Mouse (Mus musculus) hindbrain, embryonic 15.5 days (tissue): Measurements from ENCODE around the gene Uncx. TPM values are rescaled to one million over a fixed set of nuclear protein-coding genes. Genes with fewer than 3 reads are reported as not detected.

Source experiments
- ATAC-seq: fragments of 200-750 bp; cut with Nextera tagmentation; 2 replicates; pipeline ENCODE4 v1.8.0; 2017; ENCODE audit warnings: low read depth, moderate number of reproducible peaks, moderate TSS enrichment; ENCODE audit not compliant: low FRiP score
- H3K27ac ChIP-seq: fragments of 300-500 bp; sonication (generic); replicated peaks from 2 replicates; pipeline ENCODE4 v1.5.1; 2015; ENCODE audit warnings: mild to moderate bottlenecking, inconsistent platforms
- H3K27me3 ChIP-seq: fragments of 300-500 bp; sonication (generic); 2 replicates; pipeline ENCODE4 v1.6.1; 2015; ENCODE audit warnings: control low read depth, inconsistent platforms
- H3K36me3 ChIP-seq: fragments of 300-500 bp; sonication (generic); 2 replicates; pipeline ENCODE4 v1.6.1; 2015; ENCODE audit warnings: control low read depth, inconsistent platforms
- H3K4me1 ChIP-seq: fragments of 300-500 bp; sonication (generic); replicated peaks from 2 replicates; pipeline ENCODE4 v1.6.1; 2015; ENCODE audit warnings: control low read depth, inconsistent platforms
- H3K4me2 ChIP-seq: fragments of 300-500 bp; sonication (generic); 2 replicates; pipeline ENCODE4 v1.6.1; 2015; ENCODE audit warnings: moderate library complexity, mild to moderate bottlenecking, inconsistent platforms
- H3K4me3 ChIP-seq: fragments of 300-500 bp; sonication (generic); 2 replicates; pipeline ENCODE4 v1.5.1; 2015; ENCODE audit warnings: mild to moderate bottlenecking, inconsistent platforms
- H3K9ac ChIP-seq: fragments of 300-500 bp; sonication (generic); 2 replicates; pipeline ENCODE4 v1.6.1; 2015; ENCODE audit warnings: inconsistent platforms
- H3K9me3 ChIP-seq: fragments of 300-500 bp; sonication (generic); 2 replicates; pipeline ENCODE4 v1.6.1; 2016; ENCODE audit warnings: control low read depth, inconsistent platforms
- WGBS: fragments of 180-500 bp; shearing (Covaris S2); methylation state at CpG from one replicate; pipeline ENCODE4 v1.1.7; 2015; 5-methylcytosine and 5-hydroxymethylcytosine counted together
- polyA plus RNA-seq: library from polyadenylated mRNA; unstranded; fragments of >200 nt; fragmentation: Nextera tagmentation; extraction: Ambion mirVana; gene quantifications from 2 replicates; pipeline ENCODE4 v1.2.1, GENCODE M21; 2015

Gene Uncx
- polyA plus RNA-seq = 35.9 and 47.3 TPM in 2 replicates

- Histone ChIP-seq H3K27me3 (peaks cover 23% of the 10 kb centered on the region), H3K4me1 (peaks cover 33% of the 10 kb centered on the region), H3K9me3 (no peaks in the 10 kb centered on the region), H3K4me2 (peak within 1 kb of the TSS; percentile 52), H3K27ac (peak within 1 kb of the TSS; percentile 87), H3K36me3 (no peaks in the 10 kb centered on the region), H3K9ac (peak within 1 kb of the TSS; percentile 62), H3K4me3 (peak within 1 kb of the TSS; percentile 54)
- under 1% methylated on average over 15 of the region's 15 CpGs for WGBS
- ATAC-seq = no peak
These were observed at the start of gene Uncx for GRCm38 (mm10) chr5:139543214-139543613. Gene Uncx (plus strand): TSS chr5:139543494.

DNA sequence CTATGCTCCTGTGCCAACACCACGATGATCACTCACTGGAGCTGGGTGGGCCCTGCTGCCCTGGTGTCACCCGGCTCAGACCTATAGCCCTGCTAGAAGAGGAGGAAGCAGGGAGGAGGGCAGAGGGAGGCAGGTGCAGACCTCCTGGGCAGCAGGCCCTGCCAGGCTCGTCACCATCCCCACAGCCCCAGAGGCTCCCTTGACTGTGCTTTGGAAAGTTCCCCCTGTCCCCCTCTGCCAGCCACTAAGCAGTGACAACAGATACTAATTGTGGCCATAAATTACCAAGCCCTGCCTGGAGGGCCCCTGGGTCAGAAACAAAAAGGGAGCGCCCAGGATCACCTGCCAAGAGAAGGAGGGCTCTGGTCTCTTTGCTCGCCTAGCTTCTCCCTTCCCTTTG is 49.6 kb upstream of the Uncx start:
- Histone ChIP-seq H3K9ac (no peak overlapping the region), H3K9me3 (no peaks in the 10 kb centered on the region), H3K36me3 (no peaks in the 10 kb centered on the region), H3K27me3 (no peaks in the 10 kb centered on the region), H3K4me2 (no peak overlapping the region), H3K4me1 (no peaks in the 10 kb centered on the region), H3K4me3 (no peak overlapping the region), H3K27ac (no peak overlapping the region)
- WGBS = 58% methylated on average over 5 of the region's 5 CpGs
- ATAC-seq = no peak

DNA sequence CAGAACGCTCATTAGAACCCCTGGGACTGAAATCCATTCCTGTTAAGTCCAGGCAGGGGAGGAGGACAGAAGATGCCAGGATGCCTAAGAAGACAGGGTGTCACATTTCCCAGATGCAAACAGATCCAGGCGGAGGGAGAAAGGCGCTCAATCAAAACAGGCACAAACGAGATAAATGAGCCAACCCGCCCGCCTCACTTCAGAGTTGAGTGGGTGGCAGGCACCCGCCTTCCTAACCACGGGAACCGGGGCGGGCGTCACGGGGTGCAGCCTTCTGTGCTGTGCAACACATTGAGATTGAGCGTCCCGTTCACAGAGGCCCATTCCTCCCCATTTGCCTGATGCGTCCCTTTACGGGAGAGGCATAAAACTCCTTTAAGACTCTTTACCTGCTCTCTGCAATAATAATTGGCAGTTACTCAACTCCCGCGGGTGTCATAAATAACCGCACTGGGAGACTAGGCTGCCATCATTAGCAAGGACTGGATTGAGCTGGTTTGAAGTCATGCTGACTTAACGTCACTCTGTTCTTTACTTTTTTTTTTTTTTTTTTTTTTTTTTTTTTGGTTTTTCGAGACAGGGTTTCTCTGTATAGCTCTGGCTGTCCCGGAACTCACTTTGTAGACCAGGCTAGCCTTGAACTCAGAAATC is 48.1 kb upstream of the Uncx start:
- WGBS = 59% methylated on average over 22 of the region's 22 CpGs
- Histone ChIP-seq H3K9ac (no peak overlapping the region), H3K4me2 (no peak overlapping the region), H3K27ac (no peak overlapping the region), H3K27me3 (no peaks in the 10 kb centered on the region), H3K4me3 (no peak overlapping the region), H3K36me3 (no peaks in the 10 kb centered on the region), H3K4me1 (no peaks in the 10 kb centered on the region), H3K9me3 (no peaks in the 10 kb centered on the region)
- ATAC-seq = no peak

- Histone ChIP-seq H3K4me2 (no peak overlapping the region), H3K4me1 (no peaks in the 10 kb centered on the region), H3K27me3 (no peaks in the 10 kb centered on the region), H3K36me3 (no peaks in the 10 kb centered on the region), H3K9ac (no peak overlapping the region), H3K4me3 (no peak overlapping the region), H3K9me3 (no peaks in the 10 kb centered on the region), H3K27ac (no peak overlapping the region)
- no peak for ATAC-seq
- 56% methylated on average over 5 of the region's 5 CpGs for WGBS
These were observed 46.4 kb upstream of the Uncx start for GRCm38 (mm10) chr5:139496939-139497338.

DNA sequence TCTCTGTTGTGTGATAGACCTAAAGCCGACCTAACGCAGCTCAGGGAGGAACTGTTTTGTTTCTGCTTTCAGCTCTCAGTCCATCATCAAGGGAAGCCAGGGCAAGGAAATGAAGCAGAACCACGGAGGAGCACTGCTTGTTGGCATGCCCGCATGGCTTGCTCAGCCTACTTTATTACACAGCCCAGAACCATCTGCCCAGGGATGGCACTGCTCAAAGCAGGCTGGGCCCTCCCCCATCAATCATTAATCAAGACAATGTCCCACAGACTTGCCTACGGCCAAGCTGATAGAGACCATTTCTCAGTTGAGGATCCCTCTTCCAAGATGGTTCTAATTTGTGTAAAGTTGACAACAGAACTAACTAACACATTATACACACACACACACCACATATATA is 44.5 kb upstream of the Uncx start:
- H3K27me3 ChIP-seq = no peaks in the 10 kb centered on the region
- H3K4me2 ChIP-seq = no peak overlapping the region
- 53% methylated on average over 5 of the region's 5 CpGs for WGBS
- no peak overlapping the region for H3K9ac ChIP-seq
- H3K27ac ChIP-seq = no peak overlapping the region
- no peak overlapping the region for H3K4me3 ChIP-seq
- H3K9me3 ChIP-seq = no peaks in the 10 kb centered on the region
- H3K36me3 ChIP-seq = no peaks in the 10 kb centered on the region
- ATAC-seq = no peak
- H3K4me1 ChIP-seq = no peaks in the 10 kb centered on the region

GRCm38 (mm10) chr5:139502281-139502680 is 41.0 kb upstream of the Uncx start:
- Histone ChIP-seq H3K4me3 (no peak overlapping the region), H3K27ac (no peak overlapping the region), H3K4me1 (no peaks in the 10 kb centered on the region), H3K27me3 (0 out of 2 replicates have a peak, but pooled peaks cover 9% of the 10 kb centered on the region), H3K36me3 (no peaks in the 10 kb centered on the region), H3K9ac (no peak overlapping the region), H3K9me3 (no peaks in the 10 kb centered on the region), H3K4me2 (no peak overlapping the region)
- ATAC-seq = no peak
- 86% methylated on average over 14 of the region's 14 CpGs for WGBS

DNA sequence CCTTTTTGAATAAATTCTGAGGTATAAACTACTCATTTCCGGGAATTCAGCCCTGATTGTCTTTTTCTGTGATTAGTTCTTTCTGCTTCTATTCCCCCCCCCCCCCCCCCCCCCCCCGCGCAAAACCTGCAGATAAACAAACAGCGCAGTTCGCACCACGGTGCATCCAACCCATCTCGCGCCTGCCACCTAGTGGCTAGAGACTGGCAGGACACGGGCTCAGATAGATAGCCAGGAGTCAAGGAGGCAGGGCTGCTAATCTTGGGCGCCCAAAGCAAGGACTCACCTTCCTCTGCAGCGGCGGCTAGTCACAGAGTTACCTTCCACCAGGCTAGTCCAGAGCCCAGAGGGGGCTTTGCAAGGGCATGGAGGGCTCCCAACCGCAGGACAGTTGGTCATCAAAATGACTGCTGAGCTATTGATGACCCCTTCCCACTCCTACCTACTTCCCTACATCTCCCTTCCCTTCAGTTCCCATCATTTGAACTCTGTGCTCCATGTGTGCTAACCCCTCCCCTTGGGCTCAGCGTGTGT is 38.2 kb upstream of the Uncx start:
- H3K27ac ChIP-seq = no peak overlapping the region
- ATAC-seq = peak; percentile 66; the same call in 1 of the 2 replicates
- H3K9me3 ChIP-seq = no peaks in the 10 kb centered on the region
- no peaks in the 10 kb centered on the region for H3K4me1 ChIP-seq
- WGBS = 7% methylated on average over 10 of the region's 14 CpGs
- H3K4me2 ChIP-seq = no peak overlapping the region
- H3K27me3 ChIP-seq = peaks cover 18% of the 10 kb centered on the region
- H3K36me3 ChIP-seq = no peaks in the 10 kb centered on the region
- no peak overlapping the region for H3K4me3 ChIP-seq
- no peak overlapping the region for H3K9ac ChIP-seq

GRCm38 (mm10) chr5:139506207-139506606 is 37.1 kb upstream of the Uncx start:
- Histone ChIP-seq H3K27me3 (peaks cover 27% of the 10 kb centered on the region), H3K9ac (no peak overlapping the region), H3K4me2 (no peak overlapping the region), H3K36me3 (no peaks in the 10 kb centered on the region), H3K4me1 (no peaks in the 10 kb centered on the region), H3K9me3 (no peaks in the 10 kb centered on the region), H3K27ac (no peak overlapping the region), H3K4me3 (no peak overlapping the region)
- no peak for ATAC-seq
- 17% methylated on average over 5 of the region's 5 CpGs for WGBS

- no peaks in the 10 kb centered on the region for H3K4me1 ChIP-seq
- H3K4me3 ChIP-seq = no peak overlapping the region
- no peaks in the 10 kb centered on the region for H3K9me3 ChIP-seq
- 15% methylated on average over 17 of the region's 17 CpGs for WGBS
- H3K27ac ChIP-seq = no peak overlapping the region
- H3K36me3 ChIP-seq = no peaks in the 10 kb centered on the region
- H3K4me2 ChIP-seq = peak overlapping the region; percentile 4; the same call in 1 of the 2 replicates
- no peak for ATAC-seq
- no peak overlapping the region for H3K9ac ChIP-seq
- peaks cover 25% of the 10 kb centered on the region for H3K27me3 ChIP-seq
These were observed 32.5 kb upstream of the Uncx start for GRCm38 (mm10) chr5:139510682-139511366.

DNA sequence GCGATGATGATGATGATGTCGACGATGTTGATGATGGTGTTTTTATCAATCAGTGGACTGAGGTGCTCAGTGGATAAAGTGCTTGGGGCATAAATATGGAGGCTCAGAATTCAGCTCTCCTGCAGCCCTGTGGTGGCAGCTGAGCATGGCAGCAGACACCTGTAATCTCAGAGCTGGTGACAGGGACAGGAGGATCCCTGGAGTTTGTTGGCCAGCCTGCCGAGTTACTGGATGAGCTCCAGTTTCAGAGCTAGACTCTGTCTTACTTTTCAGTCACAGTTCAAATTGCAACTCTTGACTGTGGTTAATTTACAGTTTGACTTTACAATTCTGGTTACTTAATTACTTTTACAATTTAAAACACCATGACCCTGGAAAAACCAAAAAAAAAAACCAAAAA is 31.1 kb upstream of the Uncx start:
- Histone ChIP-seq H3K27me3 (peaks cover 21% of the 10 kb centered on the region), H3K9ac (no peak overlapping the region), H3K4me2 (no peak overlapping the region), H3K36me3 (no peaks in the 10 kb centered on the region), H3K4me1 (peaks cover 7% of the 10 kb centered on the region; the same call in 1 of the 2 replicates), H3K27ac (no peak overlapping the region), H3K9me3 (no peaks in the 10 kb centered on the region), H3K4me3 (no peak overlapping the region)
- WGBS = 89% methylated on average over 4 of the region's 4 CpGs
- ATAC-seq = no peak

- Histone ChIP-seq H3K9ac (no peak overlapping the region), H3K4me3 (no peak overlapping the region), H3K4me1 (peaks cover 7% of the 10 kb centered on the region; the same call in 1 of the 2 replicates), H3K36me3 (no peaks in the 10 kb centered on the region), H3K27me3 (peaks cover 9% of the 10 kb centered on the region), H3K9me3 (no peaks in the 10 kb centered on the region), H3K4me2 (no peak overlapping the region), H3K27ac (no peak overlapping the region)
- no peak for ATAC-seq
- WGBS = 28% methylated on average over 11 of the region's 11 CpGs
These were observed 27.0 kb upstream of the Uncx start for GRCm38 (mm10) chr5:139516281-139516680.

DNA sequence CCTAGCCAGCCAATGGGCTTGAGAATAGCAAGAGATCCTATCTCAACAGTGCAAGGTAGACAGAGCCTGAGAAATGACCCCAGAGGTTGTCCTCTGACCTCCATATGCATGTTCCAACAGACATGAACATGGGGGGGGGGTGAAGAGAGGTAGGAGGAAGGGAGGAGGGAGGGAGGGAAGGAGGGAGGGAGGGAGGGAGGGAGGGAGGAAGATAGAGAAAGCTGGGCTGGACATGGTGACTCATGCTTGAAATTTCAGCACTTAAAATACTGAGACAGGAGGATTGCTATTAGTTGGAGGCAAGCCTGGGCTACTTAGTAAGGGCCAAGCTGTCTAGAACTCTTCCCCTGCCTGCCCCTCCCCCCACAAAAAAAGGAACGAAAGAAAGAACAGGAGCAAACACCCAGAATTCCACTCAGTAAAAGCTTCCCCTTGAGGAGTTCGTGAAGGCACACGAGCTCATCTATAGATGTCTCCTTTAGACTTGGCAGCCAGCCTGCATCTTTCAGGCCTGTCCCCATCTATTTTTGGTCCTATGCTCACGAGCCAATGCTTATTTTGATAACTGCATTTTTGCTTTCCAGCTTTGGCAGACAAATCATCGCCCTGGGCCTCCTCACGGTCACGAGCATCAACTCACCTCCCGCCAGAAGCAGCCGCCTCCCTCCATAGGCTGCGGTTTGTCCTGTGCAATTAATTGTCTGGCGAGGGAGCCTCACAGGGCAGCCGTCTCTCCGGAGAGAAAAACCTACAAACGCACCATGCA is 23.0 kb upstream of the Uncx start:
- ATAC-seq = no peak
- Histone ChIP-seq H3K27me3 (peaks cover 29% of the 10 kb centered on the region), H3K4me2 (no peak overlapping the region), H3K9me3 (no peaks in the 10 kb centered on the region), H3K27ac (no peak overlapping the region), H3K36me3 (no peaks in the 10 kb centered on the region), H3K4me3 (no peak overlapping the region), H3K9ac (no peak overlapping the region), H3K4me1 (peaks cover 7% of the 10 kb centered on the region; the same call in 1 of the 2 replicates)
- WGBS = 38% methylated on average over 14 of the region's 14 CpGs
